Mouse (Mus musculus): ENCODE measurements around the gene Hcrtr2.
A peak's percentile ranks its signal among the peaks of the same experiment; 100 is the strongest.

Hcrtr2 gene

DNA sequence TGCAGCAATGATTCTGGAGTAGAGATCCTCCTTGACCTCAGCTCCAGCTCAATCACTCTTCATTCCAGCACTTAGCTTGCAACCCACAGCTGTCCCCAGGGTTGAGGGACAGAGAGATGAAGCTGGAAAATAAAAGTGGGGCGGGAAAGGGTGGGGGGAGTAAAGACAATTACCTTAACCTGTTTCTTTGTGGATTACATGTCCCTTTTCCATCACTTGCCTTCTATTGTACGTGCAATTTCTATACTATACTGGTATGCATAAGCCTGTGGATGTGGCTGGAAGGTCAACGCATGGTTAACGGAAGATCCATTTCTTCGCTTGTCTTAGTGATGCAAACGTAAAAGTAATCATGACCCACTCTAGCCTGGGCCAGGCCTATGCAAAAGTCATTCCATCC, at the start of gene Hcrtr2:
Hcrtr2 (minus strand) TSS at position 101 of the 400 bp plus-strand sequence.
- DNase-seq, result no peak

DNA sequence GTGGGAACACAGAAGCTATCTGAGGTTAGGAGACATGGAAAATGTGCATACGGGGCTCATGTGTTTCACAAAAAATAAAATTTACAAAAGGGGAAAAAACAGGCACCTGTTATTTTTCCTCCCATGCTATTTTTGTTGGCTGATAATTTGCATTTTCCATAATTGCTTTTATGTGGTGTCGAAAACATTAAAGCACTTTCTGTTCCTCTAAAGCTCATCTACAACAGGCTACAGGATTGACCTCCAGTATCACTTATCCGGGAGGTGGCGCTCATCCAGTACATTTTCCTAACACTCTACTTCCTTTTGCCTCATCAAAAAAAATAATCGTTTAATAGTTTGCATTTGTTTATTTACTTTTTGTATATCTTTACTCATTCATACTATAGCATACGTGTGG, 41.2 kb upstream of the Hcrtr2 start:
- no peak for DNase-seq

DNA sequence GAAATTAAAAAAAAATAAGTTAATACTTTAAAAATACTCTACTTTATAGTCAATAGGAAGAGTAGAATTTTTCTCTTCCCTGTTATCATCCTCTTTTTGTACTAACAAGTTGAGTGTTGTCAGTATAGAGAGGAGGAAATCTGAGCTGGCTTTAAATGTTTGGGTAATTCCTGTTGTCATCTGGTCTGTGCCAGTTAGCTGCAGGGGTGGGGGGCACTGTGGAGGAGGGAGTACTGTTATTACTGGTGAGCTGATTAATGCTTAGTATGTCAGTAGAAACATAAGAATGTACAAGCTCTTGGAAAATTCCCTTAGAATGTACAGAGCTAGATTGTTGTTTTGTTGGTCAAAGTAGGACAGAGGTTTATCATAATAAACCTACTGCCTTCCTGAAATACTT, 36.7 kb upstream of the Hcrtr2 start:
- DNase-seq, result no peak

DNA sequence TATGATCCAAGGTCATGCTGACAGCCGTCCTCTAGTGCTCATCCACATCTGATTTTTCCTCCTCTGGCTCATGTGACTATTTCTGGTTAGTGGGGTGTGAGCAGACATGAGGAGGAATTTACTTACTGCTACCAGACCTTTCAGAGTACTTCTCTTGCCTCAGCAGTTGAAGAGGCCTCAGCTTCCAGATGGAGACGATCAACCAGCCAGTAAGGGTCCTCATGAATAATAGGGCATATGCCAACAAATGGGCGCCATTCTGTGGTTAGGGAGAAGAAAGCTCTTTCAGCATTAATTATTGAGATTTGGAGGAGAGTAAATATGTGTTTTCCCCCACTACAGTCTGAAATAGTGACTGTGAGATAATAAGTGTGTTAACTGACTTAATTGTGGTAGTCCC, 28.7 kb upstream of the Hcrtr2 start:
- no peak for DNase-seq

DNA sequence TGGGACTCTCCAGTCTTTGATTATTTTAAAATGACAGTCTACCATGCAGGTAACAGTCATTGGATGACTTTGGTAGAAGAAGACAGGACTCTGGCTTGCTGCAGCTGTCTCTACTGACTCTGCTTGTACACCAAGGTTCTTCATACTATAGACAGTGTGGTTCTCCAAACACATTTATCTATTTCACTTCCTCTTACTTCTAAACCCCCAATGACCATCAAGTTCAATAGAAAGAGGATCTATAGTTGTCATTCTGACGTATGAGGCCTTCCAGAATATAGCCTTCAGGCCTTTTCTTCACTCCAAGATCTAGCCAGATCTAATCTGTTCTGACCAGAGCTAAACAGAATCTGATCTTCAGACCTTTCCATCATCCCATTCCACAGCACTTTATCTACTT, 23.6 kb upstream of the Hcrtr2 start:
- no peak for DNase-seq

DNA sequence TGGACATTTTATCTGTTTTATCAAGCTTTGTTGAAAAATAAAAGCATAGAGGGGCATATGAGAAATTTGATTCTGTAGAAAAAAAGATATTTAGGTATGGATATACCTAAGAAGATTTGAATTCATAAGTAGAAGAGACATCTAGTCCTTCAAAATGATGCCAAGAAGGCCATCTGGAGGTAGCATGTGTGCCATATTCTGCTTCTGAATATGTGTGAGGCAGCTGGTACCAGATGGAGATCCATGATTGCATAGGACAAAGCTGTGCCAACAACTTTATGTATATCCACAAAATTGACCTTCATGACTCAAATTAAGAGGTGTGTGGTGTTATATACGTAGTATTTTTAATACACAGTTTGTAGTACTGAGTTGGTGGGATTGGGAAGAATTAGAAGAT, 7.4 kb upstream of the Hcrtr2 start:
- DNase-seq, result no peak

DNA sequence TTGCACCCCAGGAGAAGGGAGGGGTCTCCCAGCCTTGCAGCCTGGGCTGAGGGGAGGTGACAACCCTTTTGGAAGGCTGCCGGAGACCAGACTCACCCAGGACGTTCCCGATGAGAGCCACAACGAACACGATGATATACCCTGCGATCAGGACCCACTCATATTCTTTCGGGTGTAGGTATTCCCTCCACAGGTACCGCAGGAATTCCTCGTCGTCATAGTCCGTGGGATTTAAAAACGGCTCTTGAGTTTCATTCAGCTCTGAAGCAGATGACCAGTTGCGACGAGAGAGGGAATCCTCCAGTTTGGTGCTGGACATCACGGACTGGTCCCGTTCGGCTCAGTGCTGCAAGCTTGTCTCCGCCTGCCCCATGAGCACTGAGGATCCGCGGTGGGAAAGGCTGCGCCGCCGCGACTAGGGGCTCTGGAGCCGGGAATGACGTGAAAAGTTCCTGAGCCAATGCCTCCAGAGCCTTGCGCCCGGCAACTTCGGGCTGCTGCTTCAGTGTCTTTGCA, 412 bp downstream of the Hcrtr2 start:
- DNase-seq, result no peak

DNA sequence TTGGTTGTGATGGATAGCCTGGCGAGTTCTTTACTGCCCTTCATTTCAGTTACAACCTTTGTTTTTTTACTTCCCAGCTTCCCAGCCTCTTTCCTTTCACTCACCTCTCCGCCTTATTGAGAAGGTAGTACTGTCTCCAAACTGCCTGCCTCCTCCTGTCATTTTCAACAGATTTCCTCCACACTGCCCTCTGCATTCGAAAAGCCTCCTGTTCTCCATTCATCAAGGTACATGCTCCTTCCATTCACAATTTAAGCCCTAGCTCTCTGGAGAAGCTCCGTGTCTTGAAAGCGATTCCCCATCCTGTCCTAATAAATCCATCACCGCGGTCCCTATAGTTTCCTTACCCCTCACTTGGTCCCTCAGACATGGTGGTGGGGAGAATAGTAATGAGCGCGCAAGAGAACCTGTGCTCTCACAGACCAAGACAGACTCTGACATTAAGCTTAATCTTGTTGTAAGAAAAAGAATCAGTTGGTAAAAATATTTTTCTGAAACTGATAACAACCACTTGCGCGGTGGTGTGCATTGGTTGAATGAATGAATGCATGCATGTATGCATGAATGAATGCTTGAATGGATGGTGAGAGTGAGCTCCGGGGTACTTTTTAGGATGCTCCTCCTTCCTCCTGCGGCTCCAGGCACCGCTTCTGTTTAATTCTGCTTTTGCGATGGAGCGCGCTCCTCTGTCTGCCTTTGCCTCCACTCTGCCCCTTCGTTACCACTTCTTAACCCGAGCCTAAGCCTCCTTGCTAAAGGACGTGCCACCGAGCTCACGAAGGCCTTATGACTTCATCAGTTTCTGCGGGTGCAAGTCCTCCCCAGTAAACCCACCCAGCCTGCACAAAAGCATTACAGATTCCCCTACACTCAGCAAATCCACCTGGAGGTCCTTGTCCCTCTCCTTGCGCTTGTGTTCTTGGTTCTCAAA, 1.3 kb downstream of the Hcrtr2 start:
- no peak for DNase-seq

DNA sequence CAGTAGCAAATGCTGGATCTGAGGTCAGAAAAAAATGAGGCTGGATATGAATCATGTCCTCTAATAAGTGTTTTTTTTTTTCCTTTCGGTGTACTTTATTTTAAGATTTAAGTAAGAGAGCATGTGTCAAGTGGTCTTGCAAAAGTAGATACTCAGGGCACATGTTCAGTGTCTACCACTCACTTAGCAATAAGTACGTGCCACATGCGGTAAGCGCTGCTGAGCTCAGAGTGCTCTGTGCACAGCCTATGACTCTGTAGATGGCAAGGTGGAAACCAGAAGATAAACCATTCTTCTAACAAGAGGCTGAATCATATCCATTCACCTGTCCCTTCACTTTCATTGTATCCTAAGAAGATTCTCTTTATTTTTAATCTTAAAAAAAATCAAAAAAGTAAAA, 2.1 kb downstream of the Hcrtr2 start:
- DNase-seq, result no peak

DNA sequence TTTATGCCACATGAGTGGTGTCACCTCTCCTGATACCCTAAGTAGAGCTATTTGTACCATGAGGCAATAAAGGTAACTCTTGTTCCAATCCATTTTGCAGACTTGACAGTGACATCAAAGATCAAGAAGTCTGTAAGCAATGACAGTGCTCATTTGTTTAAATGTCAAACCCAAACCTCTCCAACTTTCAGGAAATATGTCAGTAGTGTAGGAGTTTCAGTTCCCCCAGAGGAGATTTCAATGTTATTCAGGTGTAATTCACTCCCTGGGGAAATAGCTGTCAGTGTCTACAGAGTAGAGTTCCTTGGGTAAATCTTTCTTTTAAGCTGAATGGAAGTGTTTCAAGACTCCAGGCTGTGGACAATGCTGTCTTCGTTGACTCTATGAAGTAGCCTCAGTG, 2.9 kb downstream of the Hcrtr2 start:
- DNase-seq, result no peak

DNA sequence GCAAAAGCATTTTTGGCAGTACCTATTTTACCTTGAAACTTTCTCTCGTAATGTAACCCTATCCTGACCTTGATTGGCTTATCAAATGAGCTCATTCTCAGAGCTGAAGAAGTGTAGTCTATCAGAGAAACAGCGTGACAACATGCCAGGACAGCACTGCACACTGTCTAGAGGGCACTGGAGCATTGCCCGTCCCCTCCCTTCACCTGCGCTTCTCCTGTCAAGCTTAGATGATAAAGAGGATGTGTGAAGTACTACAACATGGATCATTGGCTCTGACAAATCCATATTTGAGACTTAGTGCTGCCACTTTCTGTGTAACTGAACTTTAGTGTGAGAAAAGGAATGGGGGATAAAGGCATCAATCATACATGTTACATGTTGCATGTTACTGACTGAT, 5.4 kb downstream of the Hcrtr2 start:
- no peak for DNase-seq

DNA sequence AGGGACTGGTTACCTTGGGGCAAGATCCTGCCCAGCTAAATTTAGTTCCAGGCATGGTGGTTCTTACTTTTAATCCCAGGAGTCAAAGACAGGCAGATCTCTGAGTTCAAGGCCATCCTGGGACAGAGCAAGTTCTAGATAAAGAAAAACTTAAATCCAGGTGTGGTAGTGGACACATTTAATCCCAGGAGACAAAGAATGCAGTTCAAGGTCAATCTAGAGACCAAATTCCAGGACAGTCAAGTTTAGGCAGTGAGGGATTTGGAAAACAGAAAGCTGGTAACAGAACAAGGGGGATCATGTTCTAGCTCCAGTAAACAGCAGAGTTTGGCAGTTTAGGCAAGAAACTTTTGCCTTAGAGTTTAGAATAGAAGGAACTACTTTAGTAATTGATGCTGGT, 8.6 kb downstream of the Hcrtr2 start:
- DNase-seq, result no peak

DNA sequence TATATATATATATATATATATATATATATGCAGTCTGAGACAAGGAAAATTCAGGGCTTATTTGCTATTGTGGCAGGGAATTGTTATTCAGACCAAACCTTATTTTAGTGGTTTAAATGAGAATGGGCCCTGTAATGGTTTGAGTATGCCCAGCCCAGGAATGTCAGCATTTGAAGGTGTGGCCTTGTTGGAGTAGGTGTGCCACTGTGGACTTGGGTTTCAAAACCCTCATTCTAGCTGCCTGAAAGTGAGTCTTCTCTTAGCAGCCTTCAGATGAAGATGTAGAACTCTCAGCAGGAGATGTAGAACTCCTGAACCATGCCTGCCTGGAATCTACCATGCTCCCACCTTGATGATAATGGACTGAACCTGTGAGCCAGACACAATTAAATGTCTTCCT, 9.7 kb downstream of the Hcrtr2 start:
- DNase-seq, result no peak

DNA sequence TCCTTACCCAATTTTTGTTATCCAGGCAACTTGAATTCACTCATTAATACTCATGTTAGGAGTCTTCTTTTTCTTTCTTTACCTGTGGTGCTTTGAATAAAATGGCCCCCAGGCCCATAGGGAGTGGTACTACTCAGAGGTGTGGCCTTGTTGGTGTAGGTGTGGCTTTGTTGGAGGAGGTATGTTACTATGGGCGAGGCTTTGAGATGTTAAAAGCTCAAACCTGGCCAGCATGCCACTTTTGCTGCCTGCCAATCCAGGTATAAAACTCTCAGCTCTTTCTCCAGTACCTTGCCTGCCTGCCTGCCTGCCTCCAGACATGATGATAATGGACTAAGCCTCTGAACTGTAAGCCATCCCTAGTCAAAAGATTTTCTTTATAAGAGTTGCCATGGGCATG, 11.4 kb downstream of the Hcrtr2 start:
- no peak for DNase-seq

DNA sequence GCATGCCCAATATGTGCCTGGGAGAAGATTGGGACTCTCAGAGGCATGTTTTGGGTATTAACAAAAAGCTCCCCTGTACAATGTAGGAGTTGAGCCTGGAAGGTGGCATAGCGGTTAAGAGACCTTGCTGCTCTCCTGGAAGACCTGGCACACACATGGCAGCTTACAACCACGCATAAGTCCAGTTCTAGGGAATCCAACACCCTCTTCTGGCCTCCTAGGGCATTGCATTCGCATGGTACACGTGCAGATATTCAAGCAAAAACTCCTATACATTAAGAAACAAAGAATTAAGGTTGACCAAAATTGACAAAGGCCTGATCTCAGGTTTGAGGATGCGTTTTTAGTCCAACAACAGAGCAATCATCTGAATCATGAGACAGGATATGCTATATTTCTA, 32.3 kb downstream of the Hcrtr2 start:
- no peak for DNase-seq

DNA sequence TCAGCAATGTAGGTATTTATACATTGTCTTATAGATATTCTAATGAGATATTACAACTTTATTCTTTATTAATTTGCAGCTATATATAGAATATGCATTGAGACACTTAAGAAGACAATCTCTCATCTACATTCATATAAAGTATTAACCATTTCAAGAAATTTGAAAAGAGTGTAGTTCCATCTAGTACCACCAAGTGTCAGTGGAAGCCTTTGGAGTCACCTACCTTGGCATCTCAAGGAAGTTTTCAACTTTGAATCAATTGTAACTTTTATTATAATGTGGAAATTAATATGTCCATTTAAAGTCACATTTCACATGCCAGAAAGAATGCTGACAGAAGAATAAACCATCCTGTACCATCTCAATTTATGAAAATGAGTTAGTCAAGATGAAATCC, 52.8 kb downstream of the Hcrtr2 start:
- DNase-seq, result no peak

DNA sequence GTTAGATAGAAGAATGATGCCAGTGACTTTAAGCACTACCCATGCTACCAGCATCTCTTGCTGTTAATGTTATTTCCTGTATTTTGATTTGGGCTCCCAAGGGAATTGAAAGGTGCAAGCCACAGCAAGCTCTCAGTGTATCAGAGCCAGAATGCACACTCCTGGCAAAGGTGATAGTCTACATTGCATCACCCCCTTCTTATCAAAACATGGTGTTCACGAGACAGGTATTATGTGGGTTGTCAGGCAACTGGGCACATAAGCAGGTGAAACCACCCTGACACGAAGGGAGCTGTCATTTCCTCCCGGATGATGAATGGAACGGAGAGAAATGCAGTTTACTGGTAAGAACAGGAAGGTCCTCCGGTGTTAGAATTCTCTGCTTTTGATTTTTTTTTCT, 65.9 kb downstream of the Hcrtr2 start:
- no peak for DNase-seq

DNA sequence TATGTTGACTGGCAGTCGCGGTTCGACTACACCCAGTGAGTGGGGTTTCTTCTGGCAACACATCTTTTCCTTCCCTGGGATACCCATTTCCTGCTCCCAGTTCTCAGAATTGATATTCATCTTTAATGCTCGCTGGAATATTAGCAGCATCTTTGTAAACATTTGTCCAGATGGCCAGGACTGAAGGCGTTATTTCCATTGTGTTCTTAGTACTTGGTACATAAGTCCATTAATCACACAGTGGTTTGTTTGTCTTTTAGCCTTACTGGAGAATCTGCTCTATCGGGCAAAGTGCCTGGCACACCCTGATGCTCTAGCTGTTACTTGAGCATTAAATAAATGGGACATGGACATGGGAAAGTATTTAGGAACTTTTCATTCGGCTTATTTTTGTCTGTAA, 71.1 kb downstream of the Hcrtr2 start:
- DNase-seq, result no peak

DNA sequence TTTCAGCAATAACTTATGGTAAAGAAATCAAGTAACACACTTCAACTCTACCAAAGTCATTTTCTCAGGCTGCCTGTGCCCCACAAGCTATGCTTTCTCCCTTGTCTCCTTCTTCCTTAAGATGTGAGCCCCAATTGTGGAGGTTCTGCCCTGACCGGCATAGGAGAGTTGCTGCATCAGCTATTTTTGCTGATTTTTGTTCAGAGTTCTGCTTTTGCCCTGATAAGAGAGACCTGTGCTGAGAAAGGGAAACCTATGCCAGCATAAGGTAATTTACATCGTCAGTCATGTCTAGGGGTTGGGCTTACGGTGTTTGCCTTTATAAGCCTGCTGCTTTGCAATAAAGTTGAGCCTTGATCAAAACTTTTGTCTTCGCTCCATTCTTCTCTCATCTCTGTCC, 71.5 kb downstream of the Hcrtr2 start:
- DNase-seq, result no peak

DNA sequence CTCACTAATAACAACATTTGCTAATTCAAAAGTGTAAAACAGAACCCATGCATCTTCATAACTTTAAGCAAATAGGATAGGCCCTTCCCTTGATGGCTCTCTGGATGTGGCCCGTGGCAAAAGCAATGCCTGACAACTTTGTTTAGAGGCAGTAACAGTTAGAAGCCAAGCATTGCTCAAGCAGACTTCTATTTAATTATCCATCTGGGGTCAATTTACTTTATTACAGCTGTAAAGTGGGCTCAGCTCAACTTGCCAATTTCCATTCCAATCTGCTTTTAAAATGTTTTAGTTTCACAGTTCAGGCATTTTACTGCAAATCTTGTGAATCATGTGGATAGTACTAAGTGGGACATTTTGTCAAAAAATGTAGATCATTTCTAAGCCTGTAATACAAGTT, 81.3 kb downstream of the Hcrtr2 start:
- no peak for DNase-seq

DNA sequence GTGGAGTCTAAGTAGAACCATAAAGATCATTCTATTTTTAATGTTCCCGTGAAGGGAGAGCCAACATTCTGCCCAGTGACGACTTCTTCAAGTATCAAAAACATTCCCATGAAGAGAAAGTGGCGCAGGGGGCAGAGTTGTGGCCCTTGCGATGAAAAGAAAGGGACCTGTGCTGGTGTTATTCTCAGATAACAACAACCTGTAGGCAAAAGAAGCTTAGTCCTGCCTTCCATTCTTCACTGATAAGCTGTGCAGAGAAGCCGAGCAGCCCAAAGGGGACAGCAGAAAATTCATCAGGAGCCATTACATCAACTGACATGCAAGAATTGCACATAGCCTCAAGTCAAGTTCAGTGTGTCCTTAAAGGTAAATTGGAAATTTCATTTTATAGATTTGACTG, 85.7 kb downstream of the Hcrtr2 start:
- DNase-seq, result no peak

DNA sequence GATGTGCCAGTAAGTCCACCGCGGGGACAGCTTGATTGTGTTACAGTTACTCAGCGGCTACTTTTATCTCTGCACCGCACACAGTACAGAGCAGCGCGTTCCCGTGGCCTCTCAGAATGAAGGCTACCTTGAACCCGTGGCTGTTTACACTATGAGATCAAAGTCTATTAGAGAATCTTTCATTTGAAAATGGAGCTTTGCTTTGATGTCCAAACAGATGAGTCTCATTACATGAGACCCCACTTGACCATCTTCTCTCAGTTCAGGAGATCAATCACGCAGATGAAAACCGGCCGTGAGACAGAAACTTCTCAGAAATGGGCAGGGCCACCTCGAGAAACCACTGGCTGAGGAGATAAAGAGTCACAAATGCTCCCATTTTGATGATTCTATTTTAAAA, 86.4 kb downstream of the Hcrtr2 start:
- DNase-seq, result no peak

DNA sequence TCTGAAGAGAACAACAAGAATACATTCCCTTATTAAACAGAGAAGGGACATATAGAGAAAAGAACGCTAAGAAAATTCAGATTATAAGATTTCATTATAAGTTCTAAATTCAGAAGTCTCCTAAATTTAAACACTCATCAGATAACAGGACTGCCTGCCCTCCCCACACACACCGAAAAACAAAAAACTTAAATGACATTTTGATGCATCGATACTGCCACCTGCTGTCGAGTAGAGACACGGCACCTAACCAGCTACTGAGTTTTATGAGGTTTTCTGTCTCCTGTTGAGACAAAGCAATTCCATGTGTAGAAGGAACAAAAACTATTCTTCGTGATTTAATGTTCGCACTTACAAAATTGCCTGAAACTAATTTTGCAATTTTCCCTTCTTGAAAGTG, 87.0 kb downstream of the Hcrtr2 start:
- peak; percentile 37 to 64 for DNase-seq

DNA sequence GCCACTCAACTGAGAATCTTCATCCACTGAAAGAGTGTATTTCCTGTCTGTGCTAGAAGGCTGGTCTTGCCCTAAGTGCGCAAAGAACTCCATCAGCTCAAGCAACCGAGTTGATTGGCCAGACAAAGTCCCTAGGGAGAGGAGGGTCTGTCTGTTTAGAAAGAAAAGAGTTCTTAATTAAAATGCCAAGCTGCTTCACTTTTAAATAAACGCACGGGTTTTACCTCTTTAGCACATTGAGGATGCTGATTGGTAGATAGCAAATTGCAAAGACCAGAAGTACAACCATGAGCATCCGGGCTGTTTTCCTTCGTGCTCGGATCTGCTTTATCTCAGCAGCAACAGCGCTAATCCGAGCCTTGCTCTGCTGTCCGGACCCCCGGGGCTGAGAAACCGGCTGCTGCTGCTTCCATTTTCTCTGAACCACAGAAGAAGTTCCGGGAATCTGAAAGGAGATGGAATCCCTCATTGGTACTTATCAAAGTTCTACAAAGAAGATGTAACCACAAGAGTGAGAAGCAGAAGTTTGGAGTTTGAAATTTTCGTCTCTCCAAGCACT, 87.6 kb downstream of the Hcrtr2 start:
- DNase-seq, result peak in 1 of 2 experiments; percentile 9

DNA sequence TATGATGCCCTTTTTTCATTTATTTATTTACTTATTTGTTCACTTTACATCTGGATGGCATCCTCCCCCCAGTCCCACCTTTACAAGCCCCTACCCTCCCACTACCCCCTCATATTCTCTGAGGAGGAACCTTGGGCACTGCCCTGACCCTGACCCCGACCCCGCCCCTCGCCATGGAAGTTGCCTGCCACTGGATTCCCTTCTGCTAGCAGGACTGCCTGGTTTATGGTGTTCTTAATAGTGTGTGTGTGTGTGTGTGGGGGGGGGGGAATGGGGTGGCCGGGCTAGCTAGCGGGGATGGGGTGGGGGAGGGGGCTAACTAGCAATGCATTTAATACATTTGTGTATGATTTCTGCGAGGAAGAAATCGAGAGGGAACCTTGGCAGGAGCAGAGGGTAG, 88.8 kb downstream of the Hcrtr2 start:
- peak in 1 of 2 experiments; percentile 36 for DNase-seq
